In genomic region chr10:80252011-80252410, GRCm38 (mm10) we compare ENCODE assay signal across 14 mouse cellular contexts.
"Had no signal": no experiment of that assay in that cellular context is flagged by ENCODE, and none has a peak within 500 bp of the region (broad histone marks: within the 10 kb centered on the region; RNA-seq: fewer than 3 reads in every experiment).

No protein-coding gene starts in this region.

- H3K4me2 ChIP-seq: midbrain, embryonic 11.5 days; neural tube, embryonic 12.5 days had no signal

- H3K27me3 ChIP-seq: liver, embryonic 13.5 days; neural tube, embryonic 12.5 days had no signal

- H3K9me3 ChIP-seq: liver, embryonic 13.5 days; neural tube, embryonic 12.5 days had no signal

- H3K4me3 ChIP-seq: neural tube, embryonic 12.5 days had no signal

- H3K9ac ChIP-seq: liver, embryonic 13.5 days; neural tube, embryonic 12.5 days had no signal

- DNase-seq: kidney, adult 9 months; kidney, postnatal 14 days; kidney, postnatal 4 days; left cerebral cortex, postnatal 4 days; liver, embryonic 13.5 days; lung, adult 2 months; lung, postnatal 14 days; lung, postnatal 4 days; midbrain, embryonic 14.5 days; thymus, adult 18-20 months; thymus, postnatal 14 days; thymus, postnatal 4 days had no signal

- H3K27ac ChIP-seq: liver, embryonic 13.5 days; neural tube, embryonic 12.5 days had no signal
